Mouse (Mus musculus) kidney, postnatal 25 days (tissue): ENCODE measurements around the gene Wapl.

Experiments
- DNase-seq, 2 experiments: peaks; one replicate each; pipeline ENCODE4 v3.0.0; 2021; ENCODE audit warnings: mixed read lengths in 2 of 2

The Wapl gene

GRCm38 (mm10) chr14:34673395-34674228 is at the start of gene Wapl:
Gene Wapl, plus strand, starts transcription at chr14:34673928.
- peak; percentile 97 to 99 for DNase-seq

DNA sequence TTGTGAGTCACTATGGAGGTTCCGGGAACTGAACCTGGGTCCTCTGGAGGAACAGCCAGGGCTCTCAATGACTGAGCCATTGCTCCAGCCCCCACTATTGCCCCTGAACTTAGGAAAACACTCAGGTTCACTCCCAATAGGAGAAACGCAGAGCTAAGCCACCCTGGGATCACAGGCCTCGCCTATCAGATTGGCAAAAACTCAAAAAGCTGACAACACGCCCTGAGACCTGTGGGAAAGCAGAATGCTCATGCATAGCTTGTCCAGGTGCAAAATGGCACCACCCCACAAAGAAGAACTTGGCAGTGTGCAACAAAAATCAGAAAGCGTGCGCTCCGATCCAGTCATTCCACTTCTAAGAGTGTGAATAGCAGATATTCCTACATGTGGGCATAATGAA is 46.9 kb upstream of the Wapl start:
- no peak for DNase-seq

GRCm38 (mm10) chr14:34632722-34633448 is 40.8 kb upstream of the Wapl start:
- DNase-seq = no peak

DNA sequence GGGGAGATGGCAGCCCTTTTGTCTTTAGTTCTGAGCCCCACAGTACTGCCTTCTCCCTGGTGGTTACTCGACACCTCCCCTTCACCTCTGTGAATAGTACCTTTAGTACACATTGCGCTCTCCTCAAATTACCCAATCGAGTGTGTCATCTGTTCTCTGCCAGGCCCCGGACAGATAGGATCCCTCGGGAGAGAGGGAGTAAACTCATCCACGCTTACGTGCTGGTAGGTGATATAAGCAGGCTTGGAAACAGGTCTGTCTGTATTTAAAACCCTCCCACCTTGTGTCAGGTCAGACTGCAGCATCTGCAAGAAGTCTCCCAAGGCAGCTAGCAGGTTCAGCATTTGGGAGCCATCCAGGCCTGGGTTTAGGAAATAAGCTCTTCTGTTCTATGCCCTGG is 38.5 kb upstream of the Wapl start:
- DNase-seq = no peak

GRCm38 (mm10) chr14:34635721-34636120 is 38.0 kb upstream of the Wapl start:
- no peak for DNase-seq

GRCm38 (mm10) chr14:34644140-34644539 is 29.6 kb upstream of the Wapl start:
- DNase-seq = no peak

- no peak for DNase-seq
Observed at GRCm38 (mm10) chr14:34647870-34648475, 25.8 kb upstream of the Wapl start.

GRCm38 (mm10) chr14:34657131-34657530 is 16.6 kb upstream of the Wapl start:
- DNase-seq = no peak

DNA sequence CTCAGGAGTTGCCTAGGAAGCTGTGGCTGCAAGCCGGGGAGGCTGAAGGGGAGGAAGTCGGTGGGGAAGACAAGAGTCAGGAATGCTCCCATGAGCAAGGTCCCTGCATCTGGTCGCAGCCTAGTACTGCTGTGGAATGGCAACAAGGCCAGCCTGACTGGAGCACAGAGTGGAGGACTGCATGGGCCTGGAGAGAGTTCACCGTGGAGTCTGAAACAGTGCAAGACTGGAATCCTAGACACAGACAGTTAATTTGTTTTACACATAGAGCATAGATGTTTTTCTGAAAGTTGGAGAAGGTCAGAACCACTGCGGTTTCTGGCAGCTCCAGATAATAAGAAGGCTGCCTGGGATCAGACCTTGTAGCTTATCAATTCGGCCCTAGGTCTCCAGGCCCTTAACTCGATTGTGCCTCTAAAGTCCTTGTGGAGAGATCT is 13.4 kb upstream of the Wapl start:
- DNase-seq = no peak

DNA sequence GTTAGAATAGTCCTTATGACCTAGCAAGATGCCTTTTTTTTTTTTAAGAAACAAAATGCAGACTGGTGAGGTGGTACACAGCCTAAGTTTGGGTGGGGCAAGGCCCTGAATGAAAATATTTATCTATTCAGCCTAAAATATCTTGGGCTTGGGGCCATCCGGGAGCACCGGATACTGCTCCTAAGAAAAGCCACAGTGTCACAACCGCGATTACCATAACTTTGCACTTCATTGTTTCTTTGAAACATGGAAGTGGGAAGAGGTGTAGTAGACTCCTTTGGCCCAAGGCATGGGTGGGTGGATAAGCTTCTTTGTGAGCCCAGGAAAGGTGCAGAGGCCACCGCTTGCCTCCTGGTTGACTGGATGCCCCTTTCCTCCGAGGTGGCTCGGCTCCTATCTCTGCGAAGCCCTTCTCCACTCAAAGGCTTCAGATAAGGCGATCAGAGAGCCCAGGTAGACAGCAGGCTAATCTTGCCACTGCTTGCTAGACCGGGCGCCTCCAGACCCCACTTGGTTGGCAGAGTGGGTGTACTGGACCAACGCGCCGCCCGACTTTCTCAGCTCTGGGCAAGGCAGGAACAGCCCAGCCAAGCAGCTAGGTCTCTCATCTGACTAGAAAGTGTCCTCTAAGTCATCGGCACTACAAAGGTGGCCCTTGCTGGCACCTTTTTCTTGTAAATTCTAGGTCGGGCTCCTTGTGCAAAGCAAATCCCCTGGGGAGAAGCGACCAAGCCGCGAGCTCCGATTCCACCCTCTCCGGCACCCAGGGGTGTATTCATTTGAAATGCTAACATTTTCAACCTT is 12.7 kb upstream of the Wapl start:
- peak; percentile 10 to 39 for DNase-seq

- peak; percentile 83 to 85 for DNase-seq
Observed at GRCm38 (mm10) chr14:34661621-34662477, 11.9 kb upstream of the Wapl start.

GRCm38 (mm10) chr14:34662478-34662826 is 11.3 kb upstream of the Wapl start:
- no peak for DNase-seq

DNA sequence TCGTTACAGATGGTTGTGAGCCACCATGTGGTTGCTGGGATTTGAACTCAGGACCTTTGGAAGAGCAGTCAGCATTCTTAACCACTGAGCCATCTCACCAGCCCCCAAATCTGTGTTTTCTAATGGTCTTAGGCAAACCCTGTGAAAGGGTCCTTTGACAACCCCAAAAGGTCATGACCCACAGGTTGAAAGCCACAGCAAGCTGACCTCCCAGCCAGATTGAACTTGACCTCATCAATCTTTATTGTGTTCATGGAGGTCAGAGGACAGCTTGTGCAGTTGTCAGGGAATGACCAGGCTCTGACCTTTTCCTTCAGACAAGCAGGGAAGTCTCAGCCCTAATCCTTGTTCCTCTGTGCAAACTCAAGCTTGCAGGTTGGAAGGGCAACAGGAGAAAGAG is 10.3 kb upstream of the Wapl start:
- no peak for DNase-seq

- DNase-seq = no peak
Observed at GRCm38 (mm10) chr14:34669082-34669481, 4.6 kb upstream of the Wapl start.

GRCm38 (mm10) chr14:34670256-34670655 is 3.5 kb upstream of the Wapl start:
- no peak for DNase-seq

DNA sequence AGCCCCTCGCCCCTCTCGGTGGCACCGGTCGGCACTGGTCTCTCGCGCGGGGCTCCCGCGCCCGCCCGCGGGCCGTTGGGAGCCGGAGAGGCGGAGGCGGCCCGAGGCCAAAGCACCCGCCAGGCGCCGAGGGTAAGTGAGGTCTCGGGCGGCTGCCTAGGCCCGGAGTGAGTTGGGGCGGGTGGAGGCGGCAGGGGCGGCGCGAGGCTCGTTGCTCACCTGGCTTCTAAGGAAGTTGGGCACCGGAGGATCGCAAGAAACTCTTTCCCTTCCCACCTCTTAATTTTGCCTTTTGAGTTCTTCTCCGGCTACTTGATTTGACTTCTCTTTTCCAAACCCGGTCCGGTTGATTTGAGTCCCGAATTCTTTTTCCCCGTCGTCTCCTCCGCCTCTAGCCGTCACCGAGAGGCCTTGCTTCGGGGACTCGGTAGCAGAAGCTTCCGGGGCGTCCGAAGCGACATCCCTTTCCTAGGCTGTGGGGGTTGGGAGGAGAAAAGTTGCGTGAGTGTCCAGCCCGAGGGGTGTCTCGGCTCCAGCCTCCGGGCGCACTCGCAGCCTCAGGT is 582 bp downstream of the Wapl start:
- peak; percentile 62 to 83 for DNase-seq

DNA sequence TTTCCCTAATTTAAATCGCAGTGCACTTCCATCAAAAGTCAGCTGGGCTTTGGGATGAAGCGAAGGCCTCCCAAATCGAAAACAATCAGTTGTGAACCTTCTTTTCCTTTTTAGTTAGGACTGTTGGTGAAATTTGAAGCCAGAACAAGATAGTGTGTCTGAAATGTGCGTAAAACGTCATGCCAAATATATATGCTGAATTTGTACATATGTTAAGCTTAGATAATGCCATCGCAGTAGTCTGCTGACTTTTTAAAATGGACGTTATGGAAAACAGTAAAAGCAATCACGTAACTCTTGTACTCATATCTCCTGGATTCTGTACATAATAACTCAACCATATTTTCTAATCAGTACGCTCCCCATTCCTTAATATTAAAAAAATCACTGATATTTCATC is 1.2 kb downstream of the Wapl start:
- DNase-seq = no peak

- DNase-seq = no peak
Observed at GRCm38 (mm10) chr14:34675347-34675865, 1.7 kb downstream of the Wapl start.

DNA sequence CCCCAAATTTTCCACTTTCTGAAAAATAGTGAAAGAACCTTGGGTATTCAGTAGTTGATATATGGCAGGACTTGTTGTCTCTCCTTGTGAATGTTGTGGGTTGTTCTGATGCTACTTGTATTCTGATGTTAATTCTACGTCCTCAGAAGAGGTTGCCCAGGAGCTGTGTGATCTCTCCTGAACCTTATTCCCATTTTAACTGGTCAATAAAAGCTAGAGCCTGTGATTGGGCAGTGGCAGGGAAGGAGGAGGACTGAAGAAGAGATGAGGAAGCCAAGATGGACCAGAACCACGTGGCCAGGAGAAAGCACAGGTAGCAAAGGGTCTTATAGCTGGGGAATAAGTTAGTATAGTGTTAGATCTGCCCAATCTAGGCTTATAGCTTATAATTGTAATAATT is 7.1 kb downstream of the Wapl start:
- DNase-seq = no peak

- DNase-seq = no peak
Observed at GRCm38 (mm10) chr14:34684989-34685388, 11.3 kb downstream of the Wapl start.

- DNase-seq = no peak
Observed at GRCm38 (mm10) chr14:34693970-34694369, 20.2 kb downstream of the Wapl start.
